Mouse (Mus musculus) intestine, postnatal 0 days (tissue): ENCODE results near the gene Vegfa. TPM values are rescaled to one million over a fixed set of nuclear protein-coding genes. Genes with fewer than 3 reads are reported as not detected.

Experiments
- ATAC-seq: fragments of 200-750 bp; cut with Nextera tagmentation; 2 replicates; pipeline ENCODE4 v1.8.0; 2017; ENCODE audit warnings: mild to moderate bottlenecking, moderate TSS enrichment, moderate library complexity
- H3K27ac ChIP-seq: fragments of 300-500 bp; sonication (generic); 2 replicates; pipeline ENCODE4 v1.5.1; 2014; ENCODE audit warnings: mild to moderate bottlenecking, low read depth, low read length, moderate library complexity
- H3K27me3 ChIP-seq: fragments of 300-500 bp; sonication (generic); replicated peaks from 2 replicates; pipeline ENCODE4 v1.6.1; 2014; ENCODE audit warnings: low read length, mixed read lengths; ENCODE audit not compliant: control insufficient read depth, insufficient read depth
- H3K36me3 ChIP-seq: fragments of 300-500 bp; sonication (generic); 2 replicates; pipeline ENCODE4 v1.6.1; 2014; ENCODE audit warnings: mild to moderate bottlenecking, moderate library complexity; ENCODE audit not compliant: control insufficient read depth, insufficient read depth
- H3K4me1 ChIP-seq: fragments of 300-500 bp; sonication (generic); replicated peaks from 2 replicates; pipeline ENCODE4 v1.6.1; 2014; ENCODE audit warnings: antibody characterized with exemption, low read length, mixed read lengths; ENCODE audit not compliant: control insufficient read depth, insufficient read depth
- H3K4me2 ChIP-seq: fragments of 300-500 bp; sonication (generic); replicated peaks from 2 replicates; pipeline ENCODE4 v1.6.1; 2014; ENCODE audit warnings: low read depth, mild to moderate bottlenecking, moderate library complexity
- H3K4me3 ChIP-seq: fragments of 300-500 bp; sonication (generic); 2 replicates; pipeline ENCODE4 v1.5.1; 2014; ENCODE audit warnings: low read depth, low read length
- H3K9ac ChIP-seq: fragments of 300-500 bp; sonication (generic); 2 replicates; pipeline ENCODE4 v1.6.1; 2014; ENCODE audit warnings: mild to moderate bottlenecking, low read depth, low read length
- H3K9me3 ChIP-seq: fragments of 300-500 bp; sonication (generic); 2 replicates; pipeline ENCODE4 v1.6.1; 2016; ENCODE audit warnings: mixed run types; ENCODE audit not compliant: control insufficient read depth
- CTCF ChIP-seq: sonication (generic); IDR thresholded peaks from 2 replicates; pipeline ENCODE4 v1.5.1; 2016; ENCODE audit warnings: low read depth, mild to moderate bottlenecking, control low read depth, antibody characterized with exemption, moderate library complexity
- WGBS: fragments of 180-500 bp; shearing (Covaris S2); extraction: QIAGEN DNeasy Blood & Tissue Kit; methylation state at CpG from one replicate; pipeline ENCODE4 v1.1.7; 2014; 5-methylcytosine and 5-hydroxymethylcytosine counted together
- polyA plus RNA-seq: library from polyadenylated mRNA; unstranded; fragments of >200 nt; fragmentation: Nextera tagmentation; extraction: Ambion mirVana; gene quantifications from 2 replicates; pipeline ENCODE4 v1.2.1, GENCODE M21; 2015

The Vegfa gene
- polyA plus RNA-seq, 1 experiment from 2014 or later, result 5.9 TPM

DNA sequence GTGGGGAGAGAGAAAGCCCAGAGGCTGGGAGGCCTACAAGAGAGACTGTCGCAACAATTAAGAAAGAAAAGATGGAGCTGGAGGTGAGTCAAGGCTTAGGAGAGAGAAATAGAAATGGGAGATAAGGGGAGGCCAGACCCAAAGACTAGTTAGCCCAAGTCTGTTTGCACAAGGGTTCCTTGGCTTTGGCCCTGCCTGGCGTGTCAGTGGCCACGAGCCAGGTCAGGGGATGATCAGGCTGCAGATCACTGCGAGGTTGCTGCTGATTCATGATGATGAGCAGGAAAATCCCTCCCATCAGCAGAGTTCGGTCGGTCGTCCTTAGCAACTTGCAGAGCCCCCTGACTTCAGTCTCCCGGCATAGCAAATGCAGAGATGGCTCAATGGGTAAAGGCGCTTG, 37.9 kb upstream of the Vegfa start:
- no peaks in the 10 kb centered on the region for H3K36me3 ChIP-seq
- H3K4me2 ChIP-seq, result no peak overlapping the region
- H3K9ac ChIP-seq, result no peak overlapping the region
- H3K4me3 ChIP-seq, result no peak overlapping the region
- H3K27me3 ChIP-seq, result no peaks in the 10 kb centered on the region
- H3K9me3 ChIP-seq, result no peaks in the 10 kb centered on the region
- H3K4me1 ChIP-seq, result 0 out of 2 replicates have a peak, but pooled peaks cover 5% of the 10 kb centered on the region
- ATAC-seq, result no peak
- TF ChIP-seq CTCF, result no peak
- H3K27ac ChIP-seq, result no peak overlapping the region
- WGBS, result 68% methylated on average over 9 of the region's 9 CpGs

DNA sequence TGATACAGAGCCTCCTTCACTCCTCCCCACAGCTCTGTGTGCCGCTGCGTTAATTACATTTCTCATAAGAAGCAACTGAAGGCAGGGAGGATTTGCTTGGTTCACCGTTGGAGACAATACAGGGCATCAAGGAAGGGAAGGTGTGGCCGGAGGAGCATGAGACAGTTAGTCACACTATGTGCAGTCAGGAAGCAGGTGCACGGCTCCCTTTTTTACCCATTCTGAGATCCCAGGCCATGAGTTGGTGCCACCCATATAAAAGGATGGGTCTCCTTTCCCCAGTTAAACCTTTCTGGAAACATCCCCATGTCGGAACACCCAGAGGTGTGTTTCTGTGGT, 31.8 kb upstream of the Vegfa start:
- H3K36me3 ChIP-seq, result no peaks in the 10 kb centered on the region
- no peak overlapping the region for H3K9ac ChIP-seq
- H3K9me3 ChIP-seq, result no peaks in the 10 kb centered on the region
- no peaks in the 10 kb centered on the region for H3K27me3 ChIP-seq
- no peak overlapping the region for H3K4me3 ChIP-seq
- no peak overlapping the region for H3K27ac ChIP-seq
- no peak overlapping the region for H3K4me2 ChIP-seq
- 53% methylated on average over 6 of the region's 6 CpGs for WGBS
- TF ChIP-seq CTCF, result no peak
- no peaks in the 10 kb centered on the region for H3K4me1 ChIP-seq
- no peak for ATAC-seq

DNA sequence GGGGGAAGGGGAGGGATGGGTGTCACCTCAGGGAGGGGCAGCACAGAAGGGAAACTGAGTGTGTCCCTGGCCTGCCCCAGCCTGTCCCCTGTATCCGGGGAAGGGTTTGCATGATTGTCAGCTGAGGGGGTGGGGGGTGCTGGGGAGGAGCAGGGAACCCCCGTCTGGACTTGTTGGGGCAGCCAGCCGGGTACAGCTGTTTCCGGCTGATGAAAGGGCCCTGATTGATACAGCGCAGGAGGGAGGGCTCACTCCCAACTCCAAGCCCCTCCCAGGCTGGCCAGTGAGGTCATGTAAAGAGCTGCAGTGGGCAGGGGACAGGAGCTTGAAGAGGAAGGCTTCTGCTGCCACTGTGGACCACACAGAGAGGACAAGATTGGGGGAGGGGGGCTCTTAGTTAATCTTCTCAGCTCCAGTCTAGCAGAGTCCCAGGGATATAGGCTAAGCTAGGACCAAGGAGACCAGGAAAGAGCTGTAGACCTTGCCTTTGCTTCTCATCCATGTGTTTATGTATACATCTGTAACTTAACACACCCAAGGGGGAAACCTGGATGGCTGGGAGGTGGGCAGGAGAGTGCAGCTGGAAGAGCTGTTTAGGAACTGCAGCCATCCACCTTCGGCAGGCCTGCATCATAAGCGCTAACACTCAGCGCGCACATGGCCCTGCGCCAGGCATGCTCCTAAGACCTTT, 31.3 kb upstream of the Vegfa start:
- Histone ChIP-seq H3K9ac (no peak overlapping the region), H3K4me1 (no peaks in the 10 kb centered on the region), H3K27me3 (no peaks in the 10 kb centered on the region), H3K4me3 (no peak overlapping the region), H3K9me3 (no peaks in the 10 kb centered on the region), H3K27ac (no peak overlapping the region), H3K36me3 (no peaks in the 10 kb centered on the region), H3K4me2 (no peak overlapping the region)
- WGBS, result 39% methylated on average over 10 of the region's 10 CpGs
- TF ChIP-seq CTCF, result no peak
- ATAC-seq, result 0 out of 2 replicates have a peak, but pooled peaks have one; percentile 36

DNA sequence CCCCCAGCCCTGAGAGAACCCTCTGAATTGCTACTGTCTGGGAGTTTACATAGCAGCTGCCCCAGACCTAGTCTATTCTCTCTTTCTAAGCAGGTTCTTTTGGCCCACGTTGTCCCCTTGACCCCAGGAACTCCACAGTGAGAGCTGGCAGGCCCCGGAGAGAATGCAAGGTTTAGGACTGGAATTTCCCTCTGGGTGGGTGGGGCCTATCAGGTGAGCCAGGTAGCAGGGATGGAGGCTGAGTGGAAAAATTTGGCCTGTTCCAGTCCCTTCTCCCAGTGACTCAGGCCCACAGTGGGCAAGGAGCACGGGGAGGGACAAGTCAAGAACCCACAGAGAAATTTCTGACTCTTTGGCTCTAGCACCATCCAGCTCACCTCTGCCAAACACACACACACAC, 28.1 kb upstream of the Vegfa start:
- Histone ChIP-seq H3K9ac (no peak overlapping the region), H3K4me2 (no peak overlapping the region), H3K36me3 (no peaks in the 10 kb centered on the region), H3K27me3 (no peaks in the 10 kb centered on the region), H3K27ac (no peak overlapping the region), H3K9me3 (no peaks in the 10 kb centered on the region), H3K4me3 (no peak overlapping the region), H3K4me1 (no peaks in the 10 kb centered on the region)
- 59% methylated on average over 3 of the region's 3 CpGs for WGBS
- ATAC-seq, result no peak
- TF ChIP-seq CTCF, result no peak

DNA sequence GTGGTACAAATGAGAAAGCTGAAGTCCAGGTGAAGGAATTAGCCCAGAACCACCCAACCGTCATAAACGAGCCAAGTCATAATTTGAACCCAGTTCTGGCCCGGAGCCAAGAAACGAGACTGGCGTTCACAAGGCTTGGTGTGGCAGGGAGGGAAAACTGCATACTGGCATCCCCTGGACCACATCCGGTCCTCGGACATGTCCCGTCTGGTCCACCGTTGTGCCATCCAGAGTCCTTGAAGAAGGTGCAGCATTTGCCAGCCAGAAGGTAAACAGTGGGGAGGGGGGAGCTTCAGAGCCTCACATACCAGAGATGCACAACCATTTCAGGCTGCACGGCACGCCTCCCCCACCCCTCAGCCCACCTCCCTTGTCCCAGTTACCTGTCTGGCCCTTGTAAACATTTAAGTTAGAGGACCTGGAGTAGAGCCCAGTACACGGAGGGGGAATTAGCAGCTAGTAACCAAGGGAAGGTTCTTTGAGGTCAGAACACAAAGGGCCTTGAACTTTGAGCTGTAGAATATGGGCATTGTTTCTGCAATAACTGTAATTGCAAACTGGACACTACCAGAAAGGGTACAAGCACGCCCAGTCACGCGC, 27.2 kb upstream of the Vegfa start:
- WGBS, result 55% methylated on average over 15 of the region's 15 CpGs
- no peak overlapping the region for H3K4me3 ChIP-seq
- ATAC-seq, result no peak
- H3K9me3 ChIP-seq, result no peaks in the 10 kb centered on the region
- H3K4me2 ChIP-seq, result no peak overlapping the region
- H3K27me3 ChIP-seq, result no peaks in the 10 kb centered on the region
- no peaks in the 10 kb centered on the region for H3K36me3 ChIP-seq
- no peak overlapping the region for H3K27ac ChIP-seq
- no peak overlapping the region for H3K9ac ChIP-seq
- no peaks in the 10 kb centered on the region for H3K4me1 ChIP-seq
- no peak for TF ChIP-seq CTCF

DNA sequence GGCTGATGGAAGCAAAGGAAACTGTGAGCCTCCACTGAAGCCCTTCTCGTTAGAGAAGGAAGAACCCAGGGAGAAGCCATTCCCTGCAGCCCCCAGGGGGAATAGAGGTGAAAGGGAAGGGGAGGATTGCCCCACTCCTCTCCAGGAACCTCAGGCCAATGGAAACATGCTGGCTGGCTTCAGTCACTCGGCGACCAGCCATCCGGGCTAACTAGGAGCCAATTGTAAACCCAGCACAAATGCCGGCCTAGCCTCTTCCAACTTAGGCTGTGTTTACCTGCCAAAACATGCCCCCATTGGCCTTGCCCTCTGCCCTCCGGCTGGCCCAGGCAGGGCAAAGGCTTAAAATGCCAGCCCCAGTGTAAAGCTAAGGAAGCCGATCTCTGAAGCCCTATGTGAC, 24.1 kb upstream of the Vegfa start:
- Histone ChIP-seq H3K27me3 (no peaks in the 10 kb centered on the region), H3K27ac (no peak overlapping the region), H3K4me3 (no peak overlapping the region), H3K4me1 (no peaks in the 10 kb centered on the region), H3K9me3 (no peaks in the 10 kb centered on the region), H3K9ac (no peak overlapping the region), H3K36me3 (no peaks in the 10 kb centered on the region), H3K4me2 (no peak overlapping the region)
- 63% methylated on average over 7 of the region's 7 CpGs for WGBS
- ATAC-seq, result no peak
- TF ChIP-seq CTCF, result no peak

DNA sequence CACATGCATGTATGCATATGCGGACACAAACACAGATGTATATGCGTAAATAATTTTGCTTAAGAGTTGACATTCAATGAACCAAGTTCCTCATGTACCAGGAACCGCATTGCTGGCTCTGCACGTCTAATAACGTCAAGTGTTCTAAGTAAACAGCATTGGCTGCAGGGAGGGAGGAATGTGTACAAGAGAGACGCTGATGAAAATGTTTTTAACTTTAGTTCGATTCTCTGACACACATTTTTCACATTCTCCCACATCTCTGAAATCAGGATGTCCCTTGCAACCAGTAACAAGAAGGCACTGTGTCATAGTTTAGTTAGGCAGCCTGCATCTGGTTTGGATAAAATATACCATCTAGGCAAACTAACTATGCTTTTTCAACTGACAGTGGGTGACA, 23.6 kb upstream of the Vegfa start:
- no peak for ATAC-seq
- H3K9ac ChIP-seq, result no peak overlapping the region
- H3K4me3 ChIP-seq, result no peak overlapping the region
- H3K9me3 ChIP-seq, result no peaks in the 10 kb centered on the region
- no peak overlapping the region for H3K27ac ChIP-seq
- H3K27me3 ChIP-seq, result no peaks in the 10 kb centered on the region
- no peak for TF ChIP-seq CTCF
- no peak overlapping the region for H3K4me2 ChIP-seq
- 55% methylated on average over 7 of the region's 7 CpGs for WGBS
- H3K4me1 ChIP-seq, result no peaks in the 10 kb centered on the region
- H3K36me3 ChIP-seq, result no peaks in the 10 kb centered on the region
